Mouse (Mus musculus) forebrain, embryonic 11.5 days (tissue): ENCODE measurements at regions not wholly inside any gene's neighbourhood (a gene's known extent, or its start where the extent isn't known, plus 50 kb on each side); places are given as distances from the start of the nearest gene placed in this dataset.

Experiments used
- ATAC-seq: fragments of 200-750 bp; cut with Nextera tagmentation; replicated peaks from 2 replicates; pipeline ENCODE4 v1.8.0; 2017; ENCODE audit warnings: moderate TSS enrichment; ENCODE audit not compliant: low FRiP score
- DNase-seq: peaks from one replicate; pipeline ENCODE4 v3.0.0-alpha.2; 2017; ENCODE audit warnings: low spot score
- H3K27ac ChIP-seq: fragments of 300-500 bp; sonication (generic); 2 replicates; pipeline ENCODE4 v1.5.1; 2014; ENCODE audit warnings: low read depth, low read length
- H3K27me3 ChIP-seq: fragments of 300-500 bp; sonication (generic); 2 replicates; pipeline ENCODE4 v1.6.1; 2014; ENCODE audit warnings: mild to moderate bottlenecking, low read length, mixed read lengths; ENCODE audit not compliant: control insufficient read depth, insufficient read depth
- H3K36me3 ChIP-seq: fragments of 300-500 bp; sonication (generic); 2 replicates; pipeline ENCODE4 v1.6.1; 2014; ENCODE audit warnings: mild to moderate bottlenecking, low read length, moderate library complexity, mixed read lengths; ENCODE audit not compliant: control insufficient read depth, insufficient read depth
- H3K4me1 ChIP-seq: fragments of 300-500 bp; sonication (generic); replicated peaks from 2 replicates; pipeline ENCODE4 v1.6.1; 2014; ENCODE audit warnings: low read length, mixed read lengths; ENCODE audit not compliant: control insufficient read depth, insufficient read depth
- H3K4me2 ChIP-seq: fragments of 300-500 bp; sonication (generic); 2 replicates; pipeline ENCODE4 v1.6.1; 2014; ENCODE audit warnings: low read depth, mild to moderate bottlenecking, low read length, moderate library complexity, mixed read lengths; ENCODE audit not compliant: severe bottlenecking
- H3K4me3 ChIP-seq: fragments of 300-500 bp; sonication (generic); 2 replicates; pipeline ENCODE4 v1.5.1; 2014; ENCODE audit warnings: low read depth, low read length
- H3K9ac ChIP-seq: fragments of 300-500 bp; sonication (generic); 2 replicates; pipeline ENCODE4 v1.6.1; 2014; ENCODE audit warnings: low read length
- H3K9me3 ChIP-seq: fragments of 300-500 bp; sonication (generic); 2 replicates; pipeline ENCODE4 v1.6.1; 2016; ENCODE audit warnings: low read length, mixed read lengths; ENCODE audit not compliant: control insufficient read depth
- WGBS: fragments of 180-500 bp; shearing (Covaris S2); extraction: QIAGEN DNeasy Blood & Tissue Kit; methylation state at CpG from one replicate; pipeline ENCODE4 v1.1.7; 2014; 5-methylcytosine and 5-hydroxymethylcytosine counted together

GRCm38 (mm10) chr12:79925704-79926588 lies 186.9 kb downstream of the Zfp36l1 start:
- peak overlapping the region; percentile 16; the same call in 1 of the 2 replicates for H3K4me3 ChIP-seq
- H3K36me3 ChIP-seq = no peaks in the 10 kb centered on the region
- peak overlapping the region; percentile 62 for H3K9ac ChIP-seq
- no peaks in the 10 kb centered on the region for H3K27me3 ChIP-seq
- DNase-seq = no peak
- H3K27ac ChIP-seq = peak overlapping the region; percentile 98
- whole genome bisulfite sequencing = 17% methylated on average over 6 of the region's 6 CpGs
- H3K9me3 ChIP-seq = no peaks in the 10 kb centered on the region
- no peak for ATAC-seq
- H3K4me1 ChIP-seq = peaks cover 38% of the 10 kb centered on the region
- H3K4me2 ChIP-seq = peak overlapping the region; percentile 49

GRCm38 (mm10) chr12:79924921-79925703 lies 187.7 kb downstream of the Zfp36l1 start:
- Histone ChIP-seq H3K27ac (peak overlapping the region; percentile 98), H3K4me2 (peak overlapping the region; percentile 49), H3K4me1 (peaks cover 41% of the 10 kb centered on the region), H3K4me3 (peak overlapping the region; percentile 16; the same call in 1 of the 2 replicates), H3K9ac (peak overlapping the region; percentile 62), H3K27me3 (no peaks in the 10 kb centered on the region), H3K36me3 (no peaks in the 10 kb centered on the region), H3K9me3 (peaks cover 1% of the 10 kb centered on the region; the same call in 1 of the 2 replicates)
- WGBS = 2% methylated on average over 16 of the region's 16 CpGs
- ATAC-seq (peak; percentile 87), DNase-seq (peak; percentile 82)

GRCm38 (mm10) chr12:79923811-79924210 lies 189.0 kb downstream of the Zfp36l1 start:
- H3K27me3 ChIP-seq = no peaks in the 10 kb centered on the region
- no peak overlapping the region for H3K9ac ChIP-seq
- H3K36me3 ChIP-seq = no peaks in the 10 kb centered on the region
- no peak overlapping the region for H3K4me2 ChIP-seq
- DNase-seq (no peak), ATAC-seq (no peak)
- H3K4me3 ChIP-seq = no peak overlapping the region
- H3K9me3 ChIP-seq = peaks cover 4% of the 10 kb centered on the region; the same call in 1 of the 2 replicates
- 78% methylated on average over 6 of the region's 6 CpGs for WGBS
- H3K4me1 ChIP-seq = peaks cover 41% of the 10 kb centered on the region
- peak overlapping the region; percentile 98 for H3K27ac ChIP-seq

- peaks cover 34% of the 10 kb centered on the region for H3K4me1 ChIP-seq
- WGBS = 31% methylated on average over 5 of the region's 5 CpGs
- no peak for ATAC-seq
- no peak for DNase-seq
- H3K9ac ChIP-seq = no peak overlapping the region
- H3K27me3 ChIP-seq = no peaks in the 10 kb centered on the region
- no peak overlapping the region for H3K4me3 ChIP-seq
- peaks cover 4% of the 10 kb centered on the region; the same call in 1 of the 2 replicates for H3K9me3 ChIP-seq
- H3K36me3 ChIP-seq = no peaks in the 10 kb centered on the region
- H3K4me2 ChIP-seq = no peak overlapping the region
- no peak overlapping the region for H3K27ac ChIP-seq
Observed at GRCm38 (mm10) chr12:79921786-79922185, 191.0 kb downstream of the Zfp36l1 start.

GRCm38 (mm10) chr12:79918983-79919382 lies 193.8 kb downstream of the Zfp36l1 start:
- H3K4me1 ChIP-seq = peaks cover 11% of the 10 kb centered on the region
- 88% methylated on average over 5 of the region's 5 CpGs for WGBS
- no peak overlapping the region for H3K27ac ChIP-seq

GRCm38 (mm10) chr12:79917634-79918289 lies 195.1 kb downstream of the Zfp36l1 start:
- Histone ChIP-seq H3K36me3 (no peaks in the 10 kb centered on the region), H3K4me2 (no peak overlapping the region), H3K9me3 (peaks cover 4% of the 10 kb centered on the region; the same call in 1 of the 2 replicates), H3K9ac (no peak overlapping the region), H3K4me3 (no peak overlapping the region), H3K4me1 (peaks cover 8% of the 10 kb centered on the region; the same call in 1 of the 2 replicates), H3K27ac (no peak overlapping the region), H3K27me3 (no peaks in the 10 kb centered on the region)
- DNase-seq = no peak
- no peak for ATAC-seq
- WGBS = 35% methylated on average over 10 of the region's 10 CpGs

More at GRCm38 (mm10) chr12:79918983-79919382, 193.8 kb downstream of the Zfp36l1 start:
- Histone ChIP-seq H3K36me3 (no peaks in the 10 kb centered on the region), H3K4me2 (no peak overlapping the region), H3K9me3 (peaks cover 4% of the 10 kb centered on the region; the same call in 1 of the 2 replicates), H3K9ac (no peak overlapping the region), H3K27me3 (no peaks in the 10 kb centered on the region), H3K4me3 (no peak overlapping the region)
- ATAC-seq (no peak), DNase-seq (no peak)

- H3K4me1 ChIP-seq = peaks cover 12% of the 10 kb centered on the region; the same call in 1 of the 2 replicates
- no peak overlapping the region for H3K9ac ChIP-seq
- peaks cover 4% of the 10 kb centered on the region; the same call in 1 of the 2 replicates for H3K9me3 ChIP-seq
- H3K36me3 ChIP-seq = no peaks in the 10 kb centered on the region
- DNase-seq (no peak), ATAC-seq (no peak)
- H3K4me2 ChIP-seq = no peak overlapping the region
- 89% methylated on average over 5 of the region's 5 CpGs for WGBS
- H3K27me3 ChIP-seq = no peaks in the 10 kb centered on the region
- H3K4me3 ChIP-seq = no peak overlapping the region
- H3K27ac ChIP-seq = no peak overlapping the region
Observed at GRCm38 (mm10) chr12:79916896-79917633, 195.7 kb downstream of the Zfp36l1 start.
